Mouse (Mus musculus) duodenum, adult 2 months (tissue): Measurements from ENCODE around the gene Wdr20rt. TPM values are rescaled to one million over a fixed set of nuclear protein-coding genes. Genes with fewer than 3 reads are reported as not detected.

Experiments
- polyA plus RNA-seq: library from polyadenylated mRNA; depleted of rRNA; stranded (reverse); fragments of >200 nt; gene quantifications from 2 replicates; pipeline ENCODE4 v1.2.3, GENCODE M21; 2012; ENCODE audit warnings: low replicate concordance; rRNA removed

Wdr20rt gene
- not detected in 2 replicates for polyA plus RNA-seq

DNA sequence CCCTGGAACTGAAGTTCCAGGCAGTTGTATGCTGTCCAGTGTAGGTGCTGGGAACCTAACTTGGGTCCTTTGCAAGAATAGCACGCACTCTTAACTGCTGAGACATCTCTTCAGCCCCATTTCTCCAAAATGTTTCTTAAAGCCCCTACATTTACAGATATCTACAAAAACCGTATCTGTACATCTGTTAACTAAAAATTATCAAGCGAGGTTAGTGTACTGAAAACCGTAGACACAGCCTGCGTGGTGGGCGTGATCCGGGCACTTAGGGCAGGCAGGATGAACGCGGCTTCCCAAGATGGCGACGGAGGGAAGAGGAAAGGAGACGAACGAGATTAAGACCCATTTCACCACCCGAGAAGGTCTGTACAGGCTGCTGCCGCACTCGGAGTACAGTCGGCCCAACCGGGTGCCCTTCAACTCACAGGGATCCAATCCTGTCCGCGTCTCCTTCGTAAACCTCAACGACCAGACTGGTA lies at the start of gene Wdr20rt:
Gene Wdr20rt (plus strand): TSS at position 51 of the 479 bp plus-strand sequence.

Other genes with a start within 250 kb of the Wdr20rt start
- 0.91 and 1.0 TPM in 2 replicates for gene Prpf39, start 189.2 kb upstream of the Wdr20rt start, polyA plus RNA-seq
- gene Fkbp3, start 151.5 kb upstream of the Wdr20rt start, polyA plus RNA-seq = 0.51 and 4.0 TPM in 2 replicates
- gene Fancm, start 149.9 kb upstream of the Wdr20rt start, polyA plus RNA-seq = 0.23 and 0.43 TPM in 2 replicates
- gene Mis18bp1, start 52.9 kb upstream of the Wdr20rt start, polyA plus RNA-seq = 0.05 and 0.11 TPM in 2 replicates